Mouse (Mus musculus) regulatory T cell (primary cell): Measurements from ENCODE around the gene Cdc42ep2.

ENCODE experiments used
- in situ Hi-C: fragments of 300-600 bp; cut with MboI, MseI; formaldehyde crosslinking; loops from one replicate; pipeline ENCODE4 v1.15.1; 2025; ENCODE audit warnings: high pct_unique_total_duplicates

Gene Cdc42ep2

DNA sequence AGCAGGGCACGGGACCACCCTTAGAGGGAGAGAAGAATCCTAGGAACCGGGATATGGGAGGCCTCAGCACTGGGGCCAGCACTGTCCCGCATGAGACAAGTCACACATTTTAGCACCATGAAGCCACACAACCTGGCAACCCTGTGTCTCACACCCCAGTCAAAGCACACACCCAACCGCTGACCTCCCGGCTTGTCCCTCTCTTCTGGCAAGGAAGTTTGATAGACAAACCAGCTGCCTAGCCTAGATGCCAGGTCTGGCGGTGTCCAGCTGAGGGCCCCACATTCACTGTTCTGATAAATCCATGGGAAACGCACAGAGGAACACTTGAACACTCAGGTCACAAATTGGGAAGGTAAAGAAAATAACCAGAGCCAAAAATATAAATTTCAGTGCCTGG lies 18.0 kb upstream of the Cdc42ep2 start:
- in situ Hi-C loops: no loop called here

DNA sequence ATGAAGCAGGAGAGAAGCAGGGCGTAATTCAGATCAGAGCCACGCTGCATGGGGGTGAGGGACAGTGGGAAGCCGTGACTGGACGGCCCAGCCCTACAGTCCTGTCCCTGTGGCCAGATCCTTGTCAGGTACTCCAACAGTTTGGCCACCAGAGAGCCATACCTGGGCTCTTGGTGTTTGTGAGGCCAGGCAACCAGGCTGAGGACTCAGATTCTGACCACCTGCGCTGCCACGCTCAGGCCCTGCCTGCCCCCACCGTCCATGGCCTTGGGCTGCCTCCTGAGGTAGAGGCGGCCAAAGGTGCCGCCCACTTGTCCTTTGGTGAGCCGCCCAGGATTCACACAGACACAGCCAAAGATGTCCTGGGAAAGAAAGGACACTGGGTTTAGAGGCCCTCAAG lies 16.0 kb upstream of the Cdc42ep2 start:
- in situ Hi-C loops: no loop called here

DNA sequence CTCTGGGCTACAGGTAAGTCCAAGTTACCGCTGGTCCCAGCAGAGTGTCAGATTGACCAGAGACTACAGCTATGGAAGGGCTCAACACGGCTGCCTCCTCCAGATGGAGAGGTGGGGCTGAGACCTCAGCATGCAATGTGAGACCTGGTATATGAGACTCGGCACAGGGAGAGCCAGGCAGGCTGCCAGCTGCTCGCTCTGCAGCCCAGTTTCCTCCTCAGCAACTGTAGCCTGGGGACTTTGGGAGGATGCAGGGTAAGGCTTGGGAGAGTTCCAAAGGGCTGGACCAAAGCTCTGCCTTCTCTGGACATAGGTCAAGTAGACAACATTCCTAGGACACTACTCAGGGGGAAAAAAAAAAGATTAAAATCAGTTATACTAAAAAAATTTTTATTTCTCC lies 15.6 kb upstream of the Cdc42ep2 start:
- in situ Hi-C loops: no loop called here

DNA sequence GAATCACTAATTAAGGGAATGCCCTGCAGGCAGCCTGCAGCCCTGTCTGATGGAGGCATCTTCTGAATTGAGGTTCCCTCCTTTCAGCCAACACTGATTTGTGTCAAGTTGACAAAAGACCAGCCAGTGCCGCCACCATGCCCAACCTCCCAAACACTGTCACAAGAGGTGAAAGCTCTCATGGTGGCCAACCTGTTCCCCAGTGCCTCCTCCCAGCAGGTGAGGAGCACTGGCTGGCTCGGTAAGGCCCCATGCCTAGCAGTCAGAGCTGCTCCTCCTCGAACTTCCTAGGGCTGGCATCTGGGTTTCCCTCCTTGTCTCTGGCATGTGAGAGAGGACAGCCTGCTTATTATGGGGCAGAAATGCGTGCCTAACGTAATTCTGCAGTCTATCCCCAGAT lies 15.1 kb upstream of the Cdc42ep2 start:
- in situ Hi-C loops: no loop called here

DNA sequence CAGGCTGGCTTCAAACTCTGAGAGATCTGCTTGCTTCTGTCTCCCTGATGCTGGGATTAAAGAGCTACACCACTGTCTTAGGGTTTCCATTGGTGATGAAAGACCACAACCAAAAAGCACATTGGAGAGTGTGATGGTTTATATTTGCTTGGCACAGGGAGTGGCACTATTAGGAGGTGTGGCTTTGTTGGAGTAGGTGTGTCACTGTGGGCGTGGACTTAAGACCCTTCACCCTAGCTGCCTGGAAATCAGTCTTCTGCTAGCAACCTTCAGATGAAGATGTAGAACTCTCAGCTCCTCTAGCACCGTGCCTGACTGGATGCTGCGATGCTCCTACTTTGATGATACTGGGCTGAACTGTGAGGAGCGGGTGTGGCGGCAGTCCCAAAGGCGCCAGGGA lies 13.9 kb upstream of the Cdc42ep2 start:
- in situ Hi-C loops: no loop called here

DNA sequence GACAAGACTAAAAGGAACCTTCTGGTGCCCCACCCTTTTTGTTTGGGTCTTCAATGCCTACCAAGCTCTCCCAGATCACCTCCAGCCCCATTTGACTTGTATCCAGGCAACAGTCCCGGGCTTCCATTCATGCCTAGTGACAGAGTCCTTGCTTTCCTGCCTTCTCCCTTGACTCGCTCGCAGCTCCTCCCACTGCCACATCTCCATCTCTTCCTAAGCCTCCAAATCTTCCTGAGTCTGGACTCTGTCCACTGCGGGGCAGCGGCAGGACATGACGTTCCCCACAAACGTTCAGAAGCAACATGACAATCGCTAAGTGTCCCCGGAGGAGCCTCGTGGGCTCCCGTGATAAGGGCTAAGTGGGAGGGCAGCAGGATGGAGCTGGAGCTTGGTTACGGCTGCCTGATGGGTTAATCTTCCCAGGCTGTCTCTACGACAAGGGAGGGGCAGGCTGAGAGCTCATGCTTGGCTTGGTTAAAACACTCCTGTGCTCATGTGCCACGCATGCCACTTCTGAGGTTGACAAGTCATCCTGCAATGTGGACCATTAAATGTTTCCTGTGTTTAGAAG lies 13.3 kb upstream of the Cdc42ep2 start:
- in situ Hi-C loops: no loop called here

DNA sequence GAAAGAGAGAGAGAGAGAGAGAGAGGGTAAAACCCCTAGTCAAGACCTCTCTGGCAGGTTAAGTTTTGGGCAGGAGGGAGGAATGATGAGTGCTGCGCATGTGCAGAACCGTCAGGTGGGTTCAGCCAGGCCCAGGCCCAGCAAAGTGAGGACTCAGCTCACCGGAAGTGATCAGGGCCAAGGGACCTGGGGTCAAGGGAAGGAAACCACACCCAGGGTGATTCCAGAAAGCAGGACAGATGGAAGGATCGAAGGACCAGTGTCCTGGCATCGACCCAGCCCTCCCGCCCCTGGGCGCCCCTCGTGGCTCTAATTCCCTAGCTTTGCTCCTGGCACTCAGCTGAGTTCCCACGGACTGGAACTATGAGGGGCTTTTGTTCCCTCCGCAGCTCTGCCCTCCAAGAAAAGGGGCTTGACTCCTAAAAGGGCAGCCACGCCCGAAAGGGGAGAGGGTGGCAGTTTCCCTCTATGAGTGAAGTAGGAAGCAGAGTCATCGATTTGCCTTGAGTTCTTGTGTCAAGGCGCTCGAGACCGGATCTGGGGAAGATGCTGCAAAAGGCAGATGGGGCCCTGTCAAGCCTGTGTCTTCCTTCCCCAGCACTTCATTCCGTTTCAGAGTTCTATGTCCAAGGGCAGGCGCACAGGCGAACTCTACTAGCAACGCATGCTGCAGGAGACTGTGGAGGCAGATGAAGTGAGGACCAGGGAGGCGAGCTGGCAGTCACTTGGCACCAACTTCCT lies 12.6 kb upstream of the Cdc42ep2 start:
- in situ Hi-C loops: no loop called here

DNA sequence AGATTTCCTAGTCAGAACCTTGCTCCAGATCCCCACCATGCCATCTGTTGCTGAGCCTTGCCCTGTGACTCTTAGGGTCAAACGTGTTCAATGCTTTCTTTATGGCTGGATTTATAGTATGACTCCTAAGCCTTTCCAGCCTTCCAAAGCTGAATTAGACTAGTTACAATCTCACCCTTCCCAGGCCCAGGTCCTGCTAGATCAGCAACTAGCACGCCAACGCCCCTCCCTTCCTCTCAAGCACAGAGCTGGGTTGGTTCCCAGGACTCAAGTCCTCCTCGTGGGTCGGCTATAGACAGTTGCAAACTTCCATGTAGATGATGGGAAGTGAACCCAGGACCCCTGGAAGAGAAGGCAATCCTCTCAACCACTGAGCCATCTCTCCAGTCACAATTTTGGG lies 11.1 kb upstream of the Cdc42ep2 start:
- in situ Hi-C loops: no loop called here

DNA sequence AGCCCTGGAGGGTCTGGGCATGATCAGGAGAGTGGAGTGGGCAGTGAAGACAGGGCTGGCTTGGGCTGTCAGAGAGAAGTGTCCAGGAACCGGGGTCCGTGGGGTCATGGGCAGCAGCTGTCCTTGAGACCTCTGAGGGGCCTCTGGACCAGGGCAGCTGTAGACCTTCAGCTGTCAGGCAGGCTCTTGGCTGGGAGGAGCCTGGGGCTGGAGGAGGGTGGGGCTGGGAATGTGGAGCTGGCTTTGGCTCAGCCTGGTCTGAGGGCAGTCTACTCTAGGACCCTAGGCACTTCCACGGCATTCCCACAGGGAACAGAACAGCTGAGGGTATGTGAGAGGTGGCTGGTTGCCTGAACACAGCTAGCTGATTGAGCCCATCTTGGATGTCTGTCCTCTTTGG lies 10.7 kb upstream of the Cdc42ep2 start:
- in situ Hi-C loops: no loop called here

DNA sequence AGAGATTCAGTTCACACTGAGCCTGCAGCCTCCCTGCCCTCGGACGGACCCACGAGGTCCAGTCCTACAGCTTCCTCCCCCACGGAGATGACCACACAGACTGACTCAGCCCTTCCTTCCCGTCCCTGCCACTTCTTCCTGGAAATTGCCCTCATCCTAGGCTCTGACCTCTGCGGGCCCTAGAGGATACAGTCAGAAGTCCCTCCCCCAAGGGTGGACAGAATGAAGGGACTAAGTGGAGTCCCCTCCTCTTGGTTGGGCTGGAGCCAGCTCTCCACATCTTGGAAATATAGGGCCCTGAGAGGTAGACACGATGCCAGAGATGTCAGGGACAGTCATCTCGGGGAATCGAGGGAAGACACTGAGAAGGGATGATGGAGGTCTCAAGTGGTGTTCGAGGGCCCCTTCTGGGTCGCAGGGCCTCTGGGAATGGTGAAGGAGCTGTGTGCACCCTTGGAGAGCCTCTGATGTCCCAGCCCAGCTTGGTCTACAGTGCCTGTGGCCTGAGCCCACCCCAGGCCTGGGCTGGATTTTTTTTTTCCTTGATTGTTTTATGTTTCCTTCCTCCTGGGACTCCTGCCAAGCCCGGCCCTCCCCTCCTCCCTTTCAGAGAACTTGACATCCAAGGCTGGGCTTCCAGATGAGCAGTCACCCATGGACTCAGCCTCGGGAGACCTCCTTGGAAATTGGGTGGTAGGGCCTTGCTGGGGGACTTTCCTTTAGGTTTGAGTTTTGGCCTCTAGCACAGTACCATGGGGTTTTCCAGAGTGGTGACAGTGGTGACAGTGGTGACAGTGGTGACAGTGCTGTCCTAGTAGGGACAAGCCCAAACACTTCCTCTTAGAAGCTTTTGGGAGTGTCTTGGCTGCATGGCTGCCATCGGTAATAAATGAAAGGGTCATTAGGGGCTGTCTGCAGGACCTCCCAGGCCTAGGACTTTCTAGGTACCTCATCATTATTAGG lies 5.3 kb upstream of the Cdc42ep2 start:
- in situ Hi-C loops: no loop called here

DNA sequence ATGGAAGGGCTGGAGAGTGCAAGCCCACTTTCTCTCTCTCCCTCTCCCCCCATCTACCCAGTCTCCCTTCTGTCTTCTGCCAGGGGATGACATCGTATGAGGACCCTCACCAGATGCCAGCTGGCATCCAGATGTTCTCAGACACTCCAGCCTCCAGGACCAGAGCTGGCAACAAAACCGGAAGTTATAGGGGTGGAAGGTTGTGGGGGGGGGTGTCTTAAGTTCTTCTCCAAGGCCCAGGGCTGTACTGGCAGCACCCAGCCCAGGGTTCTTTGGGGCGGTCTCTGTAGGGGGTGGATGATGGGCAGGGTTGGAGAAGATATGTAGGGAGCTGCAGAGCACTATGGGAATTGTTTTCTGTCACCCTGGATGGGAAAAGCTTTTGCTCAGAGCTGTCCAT lies 3.9 kb upstream of the Cdc42ep2 start:
- in situ Hi-C loops: no loop called here

DNA sequence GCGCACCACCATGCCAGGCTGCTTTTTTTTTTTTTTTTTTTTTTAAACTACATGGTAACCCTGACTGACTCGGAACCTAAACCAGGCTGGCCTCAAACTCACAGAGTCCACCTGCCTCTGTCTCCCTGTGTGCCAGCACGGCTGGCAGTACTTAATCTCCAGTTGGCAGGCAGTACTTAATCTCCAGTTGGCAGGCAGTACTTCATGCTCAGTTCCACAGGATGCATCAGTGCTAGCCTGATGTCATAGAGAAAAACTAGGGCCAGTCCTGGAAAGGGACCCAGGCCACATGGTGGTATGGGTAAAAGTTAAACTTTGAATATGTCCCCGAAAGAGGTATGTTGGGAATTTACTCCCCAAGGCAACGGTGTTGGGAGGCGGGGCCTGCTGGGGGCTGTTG lies 3.5 kb upstream of the Cdc42ep2 start:
- in situ Hi-C loops: no loop called here

DNA sequence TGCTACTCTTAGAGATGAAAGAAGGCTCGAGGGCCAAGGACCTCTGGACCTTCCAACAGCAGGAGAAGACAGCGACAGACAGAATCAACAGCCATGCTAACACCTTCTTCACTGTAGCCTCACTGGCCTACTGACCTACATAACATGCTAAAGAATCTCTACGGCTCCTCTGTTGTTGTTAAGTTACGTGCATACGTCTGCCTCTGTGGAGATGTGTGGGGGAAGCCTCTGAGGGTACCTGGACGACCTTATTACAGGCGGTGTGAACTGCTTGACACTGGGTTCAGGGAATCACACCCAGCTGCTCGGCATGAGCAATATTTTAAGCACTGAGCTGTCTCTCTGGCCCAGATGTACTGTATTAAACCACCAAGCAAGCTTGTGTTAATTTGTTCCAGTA lies 2.9 kb upstream of the Cdc42ep2 start:
- in situ Hi-C loops: no loop called here

DNA sequence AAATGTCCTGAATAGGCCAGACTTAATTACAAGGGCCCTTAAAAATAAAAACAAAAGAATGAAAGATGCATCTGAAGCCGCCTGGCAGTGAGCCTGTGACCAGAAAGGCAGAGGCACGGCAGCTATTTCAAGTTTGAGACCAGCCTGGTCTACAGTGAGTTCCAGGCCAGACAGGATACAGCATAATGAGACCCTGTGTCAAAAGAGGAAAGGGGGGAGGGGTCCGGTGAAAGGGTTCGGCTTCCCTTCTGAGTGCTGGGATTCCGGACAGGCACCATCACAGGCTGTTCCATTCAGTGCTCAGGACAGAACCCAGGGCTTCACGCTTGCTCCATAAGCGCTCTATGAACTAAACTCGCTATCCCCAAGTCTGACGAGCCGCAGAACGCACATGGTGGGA lies 2.4 kb upstream of the Cdc42ep2 start:
- in situ Hi-C loops: no loop called here

DNA sequence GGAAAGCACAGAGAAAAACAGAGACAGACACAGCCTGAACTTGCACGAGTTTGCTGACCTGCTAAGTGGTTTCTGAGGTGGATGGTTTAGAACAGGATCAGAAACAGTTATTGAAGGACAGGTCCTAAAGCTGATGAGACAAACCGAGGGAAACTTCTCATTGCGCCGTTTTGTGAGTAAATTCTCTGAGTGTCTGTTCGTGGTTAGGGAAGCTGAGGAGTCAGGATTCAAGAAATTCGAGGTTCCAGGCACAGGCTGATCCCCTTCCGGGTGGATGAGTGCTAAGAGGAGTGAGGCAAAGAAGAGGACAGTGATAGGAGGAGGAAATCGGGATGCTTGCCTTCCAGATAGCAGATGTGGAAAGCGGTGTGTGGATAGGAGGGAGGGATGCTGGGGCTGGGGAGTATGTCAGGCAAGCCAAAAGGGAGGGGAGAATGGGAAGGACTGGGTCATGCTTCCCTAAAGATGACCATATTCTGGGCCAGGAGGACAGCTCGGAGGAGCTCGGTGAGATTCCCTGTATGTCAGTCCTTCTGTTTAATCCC lies 767 bp upstream of the Cdc42ep2 start:
- in situ Hi-C loops: no loop called here

DNA sequence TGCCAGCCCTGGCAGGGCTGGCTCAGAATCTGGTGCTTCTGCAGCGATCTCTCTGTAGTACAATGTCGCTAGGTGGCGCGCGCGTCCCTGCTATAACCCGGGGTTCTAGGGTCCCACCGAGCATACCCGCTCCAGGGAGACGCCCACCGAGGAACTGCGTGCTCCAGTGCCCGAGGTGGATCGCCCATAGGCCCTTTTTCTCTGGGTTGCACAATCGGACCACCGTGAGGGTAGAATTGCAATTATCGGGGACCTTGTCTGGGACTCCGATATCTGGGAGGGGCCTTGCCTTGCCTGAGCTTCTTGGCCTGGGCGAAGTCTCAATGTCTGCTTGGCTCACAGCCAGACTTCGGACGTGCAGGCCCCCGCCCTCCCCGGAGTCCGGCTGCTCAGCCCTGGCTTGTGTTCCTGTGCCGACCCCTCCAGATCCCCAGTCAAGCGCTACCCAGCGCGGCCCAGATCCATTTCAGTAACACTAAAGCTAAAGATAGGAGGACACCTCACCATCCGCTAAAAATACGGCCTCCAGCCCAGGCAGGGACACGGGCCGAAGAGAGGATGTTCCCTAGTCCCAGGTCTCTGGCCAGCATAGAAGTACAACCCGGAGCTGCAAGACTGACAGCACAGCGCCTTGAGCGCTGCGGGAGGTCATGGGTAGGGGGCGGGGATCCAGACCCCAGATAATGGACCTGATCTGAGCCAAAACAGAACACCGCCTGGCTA lies 465 bp downstream of the Cdc42ep2 start:
- in situ Hi-C loops: no loop called here

DNA sequence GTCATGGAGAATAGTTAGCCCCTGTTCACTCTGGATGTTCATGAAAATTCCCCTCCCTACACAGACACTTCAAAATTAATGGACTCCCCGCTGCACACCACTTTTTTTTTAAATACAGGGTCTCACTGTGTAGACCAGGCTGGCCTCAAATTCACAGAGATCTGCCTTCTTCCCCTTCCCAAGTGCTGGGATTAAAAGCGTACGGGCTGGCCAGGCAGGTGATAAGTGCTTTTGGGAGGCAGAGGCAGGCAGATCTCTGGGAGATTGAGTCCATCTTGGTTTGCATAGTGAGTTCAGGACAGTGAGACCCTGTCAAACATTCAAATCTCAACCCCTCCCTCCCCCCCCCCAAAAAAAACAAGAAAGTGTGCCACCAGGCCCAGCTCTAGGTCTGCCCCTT lies 1.7 kb downstream of the Cdc42ep2 start:
- in situ Hi-C loops: no loop called here

DNA sequence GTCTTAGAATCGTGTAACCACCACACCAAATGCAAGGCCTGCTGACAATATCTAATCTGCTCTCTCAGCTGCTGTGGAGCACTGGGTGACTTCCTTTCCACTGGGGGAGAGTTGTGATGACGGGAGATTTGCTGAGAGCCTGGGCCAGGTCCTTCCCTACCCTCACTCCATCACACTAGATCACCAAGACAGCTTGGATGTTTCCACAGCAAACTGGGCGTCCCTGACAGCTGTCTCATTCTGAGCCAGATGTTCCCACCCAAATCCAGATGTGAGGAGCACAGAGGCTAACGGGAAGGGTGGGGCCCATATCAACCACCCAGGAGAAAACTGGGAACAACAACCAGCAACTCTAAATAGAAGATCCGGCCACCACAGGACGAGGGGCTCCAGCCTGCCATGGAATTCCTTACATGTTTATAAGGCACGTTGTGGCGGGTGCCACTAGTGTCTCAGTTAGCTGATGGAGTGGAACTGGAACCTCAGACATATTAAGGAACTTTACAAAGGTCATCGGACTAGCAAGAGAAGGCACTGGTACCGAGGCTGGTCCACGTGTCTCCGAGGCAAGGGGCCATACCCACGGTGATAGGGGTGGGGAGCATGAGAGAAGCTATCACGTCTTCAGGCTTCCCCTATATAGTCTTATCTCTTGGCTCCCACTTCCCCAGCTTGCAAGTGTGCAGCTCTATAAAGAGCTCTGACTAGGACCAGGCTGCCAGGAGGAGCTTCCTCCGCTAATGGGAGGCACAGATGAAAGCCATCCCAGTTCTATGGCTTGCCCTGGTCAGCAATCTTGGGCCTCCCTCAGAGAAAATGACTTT lies 2.3 kb downstream of the Cdc42ep2 start:
- in situ Hi-C loops: no loop called here

DNA sequence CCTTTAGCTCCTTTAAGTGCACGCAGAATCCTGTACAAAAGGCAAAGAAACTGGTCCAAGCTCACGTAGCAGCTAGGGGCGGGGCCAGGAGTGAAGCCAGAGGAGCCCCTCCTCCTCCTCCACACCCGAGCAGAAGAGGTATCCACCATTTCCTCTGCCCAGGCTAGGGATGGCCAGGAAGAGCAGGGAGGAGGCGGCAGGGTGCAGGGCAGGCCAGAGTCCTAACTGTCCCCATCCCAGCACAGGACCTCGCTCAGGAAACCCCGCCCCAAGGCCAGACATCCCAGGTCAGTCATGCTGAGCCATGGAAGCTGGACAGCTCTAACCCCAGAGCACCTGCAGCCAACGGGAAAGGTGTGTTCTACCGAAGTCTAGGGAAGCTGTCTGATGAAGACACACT lies 2.9 kb downstream of the Cdc42ep2 start:
- in situ Hi-C loops: no loop called here

DNA sequence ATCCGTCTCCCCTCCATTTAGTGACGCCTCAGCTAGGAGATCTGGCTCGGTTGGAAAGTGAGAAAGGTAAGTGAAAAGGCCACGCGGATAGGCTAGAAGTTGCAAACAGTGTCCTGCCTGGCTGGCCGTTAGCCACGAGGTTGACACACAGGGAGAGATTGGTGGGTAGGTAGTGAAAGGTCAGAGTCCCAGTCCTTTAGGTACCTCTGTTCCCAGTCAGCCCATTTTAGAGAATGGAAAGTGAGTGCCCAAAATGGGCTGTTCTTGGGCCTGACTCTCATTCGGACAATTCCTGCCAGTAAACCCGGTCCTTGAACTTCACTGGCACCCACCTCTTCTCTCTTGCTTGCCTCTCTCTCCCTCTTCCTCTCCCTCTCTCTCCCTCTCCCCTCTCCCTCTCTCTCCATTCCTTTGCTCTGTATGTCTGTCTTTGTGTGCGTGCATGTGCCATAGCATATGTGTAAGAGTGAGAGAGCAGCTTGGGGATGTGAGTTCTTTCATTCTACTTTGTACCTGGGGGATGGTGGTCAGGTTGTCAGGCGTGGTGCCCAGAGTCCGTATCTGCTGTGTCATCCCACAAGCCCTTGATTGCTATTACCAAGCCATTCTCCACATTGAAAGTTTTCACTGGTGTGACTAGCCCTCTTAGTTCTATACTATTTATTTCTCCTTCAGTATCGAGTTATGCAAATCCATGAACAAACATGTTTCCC lies 11.5 kb downstream of the Cdc42ep2 start, which contains the start of gene Dpf2:
TSS of gene Dpf2 (minus strand) at position 4 of the 713 bp plus-strand sequence.
- in situ Hi-C loops: no loop called here
